Mouse (Mus musculus) adrenal gland, adult 18-20 months (tissue): ENCODE data around the gene R3hdml. TPM values are rescaled to one million over a fixed set of nuclear protein-coding genes. Genes with fewer than 3 reads are reported as not detected.

ENCODE experiments used
- DNase-seq, 2 experiments: peaks; one replicate each; pipeline ENCODE4 v3.0.0; 2021 to 2022; ENCODE audit warnings: low spot score in 2 of 2
- total RNA-seq, 2 experiments: library from RNA; stranded (reverse); gene quantifications; 1 replicate in 1 of 2; 2 replicates in 1 of 2; pipeline ENCODE4 v1.2.3; 2021

Gene R3hdml
- total RNA-seq, 2 experiments from 2014 or later, result not detected

GRCm38 (mm10) chr2:163538410-163538809, 46.3 kb downstream of the R3hdml start:
- DNase-seq, result no peak

- no peak for DNase-seq
Measured at GRCm38 (mm10) chr2:163539321-163540040, 47.4 kb downstream of the R3hdml start.

GRCm38 (mm10) chr2:163540231-163541117, 48.4 kb downstream of the R3hdml start:
- DNase-seq, result no peak

GRCm38 (mm10) chr2:163541568-163542182, 49.6 kb downstream of the R3hdml start:
- DNase-seq, result no peak

GRCm38 (mm10) chr2:163542674-163543073, 50.6 kb downstream of the R3hdml start:
- DNase-seq, result no peak

- DNase-seq, result no peak
Measured at GRCm38 (mm10) chr2:163546623-163547318, 54.7 kb downstream of the R3hdml start.

GRCm38 (mm10) chr2:163548822-163549221, 56.7 kb downstream of the R3hdml start:
- no peak for DNase-seq

GRCm38 (mm10) chr2:163549786-163550185, 57.7 kb downstream of the R3hdml start:
- no peak for DNase-seq

Other genes with a start within 250 kb of the R3hdml start
- 1 to 10 TPM; 4.4 to 6.5 TPM for gene Jph2, start 94.3 kb upstream of the R3hdml start, total RNA-seq
- gene Oser1, start 67.6 kb upstream of the R3hdml start, total RNA-seq, result 10 to 100 TPM; 37.1 to 43.6 TPM
- gene Gdap1l1, start 53.8 kb upstream of the R3hdml start, total RNA-seq, result 1 to 10 TPM; 3.3 TPM
- 100 to 1,000 TPM; 108 to 114 TPM for gene Fitm2, start 19.7 kb upstream of the R3hdml start, total RNA-seq
- gene Hnf4a, start 14.5 kb downstream of the R3hdml start, total RNA-seq, result under 1 TPM in 1 of 2 experiments, not detected in 1; 0.73 TPM
- 10 to 100 TPM; 29.2 to 34.0 TPM for gene Ttpal, start 110.0 kb downstream of the R3hdml start, total RNA-seq
- gene Serinc3, start 152.8 kb downstream of the R3hdml start, total RNA-seq, result 100 to 1,000 TPM; 521 to 567 TPM
- gene Pkig, start 166.1 kb downstream of the R3hdml start, total RNA-seq, result 10 to 100 TPM; 37.4 to 38.3 TPM